Mouse (Mus musculus): Measurements from ENCODE around the gene Tfr2.

GRCm38 (mm10) chr5:137590507-137590906 is 20.9 kb downstream of the Tfr2 start:
- TF ChIP-seq GATA1 (IDR thresholded peaks at IDR 0.05; ENCODE audit: low read length) (no peak), TAL1 (IDR thresholded peaks at IDR 0.05; ENCODE audit: low read length) (no peak)

All from erythroblast, embryonic 14.5 days (primary cell).